Mouse (Mus musculus): ENCODE measurements around the gene Rpl36. TPM values are rescaled to one million over a fixed set of nuclear protein-coding genes. Genes with fewer than 3 reads are reported as not detected.
A peak's percentile ranks its signal among the peaks of the same experiment; 100 is the strongest.
"Not testable (repeated sequence)": the region's sequence is repeated elsewhere in the genome, so short reads cannot be mapped to it uniquely, and the experiment has no call there.

Rpl36 gene
- total and polyA plus RNA-seq, 3 experiments: 2,385 to 3,914 TPM; not detected in 1

GRCm38 (mm10) chr17:56629800-56630781 lies 16.9 kb downstream of the Rpl36 start:
- peak; percentile 88 for DNase-seq (ENCODE audit: low read depth, low spot score)
- Histone ChIP-seq H3K4me3 (ENCODE audit: control insufficient read depth in 1 of 2, insufficient read depth in 1 of 2, low read depth in 2 of 2, low read length in 2 of 2) (peak overlapping the region; percentile 79 to 97), H3K9ac (ENCODE audit: control insufficient read depth, low read depth, low read length, poor library complexity, severe bottlenecking) (peak overlapping the region; percentile 88), H3K4me1 (ENCODE audit: control insufficient read depth in 1 of 2, insufficient read depth in 2 of 2, low read length in 2 of 2) (peaks cover 2 to 22% of the 10 kb centered on the region in 2 experiments; a peak in 3 of 4 replicates), H3K79me2 (ENCODE audit: control insufficient read depth, insufficient read depth, low read length, poor library complexity) (peaks cover 18% of the 10 kb centered on the region), H3K27ac (ENCODE audit: control insufficient read depth, low read depth, low read length) (peak overlapping the region; percentile 77)
- H3K36me3 ChIP-seq (ENCODE audit: control insufficient read depth in 1 of 2, insufficient read depth in 2 of 2, low read length in 2 of 2); H3K27me3 ChIP-seq (ENCODE audit: control insufficient read depth in 1 of 2, insufficient read depth in 2 of 2, low read length in 2 of 2); H3K9me3 ChIP-seq (replicated peaks; ENCODE audit: insufficient read depth, low read length): not testable (repeated sequence)
- TF ChIP-seq ELF1 (IDR thresholded peaks at IDR 0.05; ENCODE audit: low read depth, low read length) (peak; percentile 67; the same call in 1 of the 2 replicates), MAZ (IDR thresholded peaks at IDR 0.05; ENCODE audit: low read depth, low read length) (peak; percentile 82), USF1 (IDR thresholded peaks at IDR 0.05; ENCODE audit: low read depth, low read length) (0 out of 2 replicates have a peak, but pooled peaks have one; percentile 5), TBP (IDR thresholded peaks at IDR 0.05; ENCODE audit: low read depth, low read length) (peak; percentile 68), NELFE (IDR thresholded peaks at IDR 0.05; ENCODE audit: low read depth, low read length) (peak; percentile 54), EP300 (IDR thresholded peaks at IDR 0.05; ENCODE audit: low read depth in 1 of 2, low read length in 2 of 2) (0 out of 4 replicates have a peak, but pooled peaks of 1 of the 2 experiments have one; percentile 33), MYC (IDR thresholded peaks at IDR 0.05; ENCODE audit: low read depth, low read length) (peak; percentile 68), ETS1 (IDR thresholded peaks at IDR 0.05; ENCODE audit: low read depth, low read length) (peak; percentile 89), HCFC1 (IDR thresholded peaks at IDR 0.05; ENCODE audit: low read depth, low read length) (peak; percentile 79), MYB (IDR thresholded peaks at IDR 0.05; ENCODE audit: low read depth, low read length) (peak; percentile 60), POLR2A (IDR thresholded peaks at IDR 0.05; ENCODE audit: control insufficient read depth in 1 of 2, insufficient read depth in 1 of 2, low read depth in 1 of 2, low read length in 2 of 2, poor library complexity in 1 of 2) (peak in 1 of 2 experiments; percentile 61; a peak in 1 of 4 replicates), JUND (IDR thresholded peaks at IDR 0.05; ENCODE audit: low read depth, low read length) (peak; percentile 87; the same call in 1 of the 2 replicates), MXI1 (IDR thresholded peaks at IDR 0.05; ENCODE audit: low read depth, low read length) (peak; percentile 85), NRF1 (IDR thresholded peaks at IDR 0.05; ENCODE audit: insufficient read depth, low read depth, low read length, poor library complexity, severe bottlenecking) (peak; percentile 56), SIN3A (IDR thresholded peaks at IDR 0.05; ENCODE audit: low read length) (peak; percentile 92), MAX (IDR thresholded peaks at IDR 0.05; ENCODE audit: low read length) (peak; percentile 73)

- peaks cover 2 to 20% of the 10 kb centered on the region in 2 experiments; a peak in 3 of 4 replicates for H3K4me1 ChIP-seq (ENCODE audit: control insufficient read depth in 1 of 2, insufficient read depth in 2 of 2, low read length in 2 of 2)
- no peak overlapping the region for H3K4me3 ChIP-seq (ENCODE audit: control insufficient read depth in 1 of 2, insufficient read depth in 1 of 2, low read depth in 2 of 2, low read length in 2 of 2)
- H3K27me3 ChIP-seq (ENCODE audit: control insufficient read depth in 1 of 2, insufficient read depth in 2 of 2, low read length in 2 of 2): no peaks in the 10 kb centered on the region; a peak in 1 of 4 replicates
- no peaks in the 10 kb centered on the region for H3K9me3 ChIP-seq (replicated peaks; ENCODE audit: insufficient read depth, low read length)
- H3K79me2 ChIP-seq (ENCODE audit: control insufficient read depth, insufficient read depth, low read length, poor library complexity): peaks cover 7% of the 10 kb centered on the region
- no peak for TF ChIP-seq JUND (IDR thresholded peaks at IDR 0.05; ENCODE audit: low read depth, low read length)
- no peak for TF ChIP-seq BHLHE40 (IDR thresholded peaks at IDR 0.05; ENCODE audit: borderline replicate concordance, low read depth, low read length)
- TF ChIP-seq ETS1 (IDR thresholded peaks at IDR 0.05; ENCODE audit: low read depth, low read length): no peak
- TF ChIP-seq ZNF384 (IDR thresholded peaks at IDR 0.05; ENCODE audit: low read depth, low read length): no peak
- TF ChIP-seq CHD2 (IDR thresholded peaks at IDR 0.05; ENCODE audit: low read length): no peak
- no peak for TF ChIP-seq POLR2AphosphoS5 (IDR thresholded peaks at IDR 0.05; ENCODE audit: borderline replicate concordance, low read depth, low read length)
- no peak for TF ChIP-seq NELFE (IDR thresholded peaks at IDR 0.05; ENCODE audit: low read depth, low read length)
- TF ChIP-seq MXI1 (IDR thresholded peaks at IDR 0.05; ENCODE audit: low read depth, low read length): no peak
- no peak for TF ChIP-seq POLR2A (IDR thresholded peaks at IDR 0.05; ENCODE audit: control insufficient read depth in 1 of 2, insufficient read depth in 1 of 2, low read depth in 1 of 2, low read length in 2 of 2, poor library complexity in 1 of 2)
- TF ChIP-seq KAT2A (conservative IDR thresholded peaks at IDR 0.05; ENCODE audit: low read depth, low read length): no peak
- no peak for TF ChIP-seq MEF2A (IDR thresholded peaks at IDR 0.05; ENCODE audit: extremely low read depth, insufficient replicate concordance, low read depth, low read length, poor library complexity, severe bottlenecking)
- peaks cover 0 to 2% of the 10 kb centered on the region in 2 experiments; a peak in 2 of 4 replicates for H3K36me3 ChIP-seq (ENCODE audit: control insufficient read depth in 1 of 2, insufficient read depth in 2 of 2, low read length in 2 of 2)
- no peak for DNase-seq (ENCODE audit: low read depth, low spot score)
- no peak overlapping the region for H3K9ac ChIP-seq (ENCODE audit: control insufficient read depth, low read depth, low read length, poor library complexity, severe bottlenecking)
- H3K27ac ChIP-seq (ENCODE audit: control insufficient read depth, low read depth, low read length): no peak overlapping the region
These were observed 18.6 kb downstream of the Rpl36 start for GRCm38 (mm10) chr17:56631807-56632206.

Measured in MEL (cell line).